Mouse (Mus musculus): ENCODE results near the gene Tpp2. TPM values are rescaled to one million over a fixed set of nuclear protein-coding genes. Genes with fewer than 3 reads are reported as not detected.

Tpp2 gene
- 76.3 to 85.7 TPM (median 84.9 TPM) in 4 replicates for total RNA-seq (2023)

DNA sequence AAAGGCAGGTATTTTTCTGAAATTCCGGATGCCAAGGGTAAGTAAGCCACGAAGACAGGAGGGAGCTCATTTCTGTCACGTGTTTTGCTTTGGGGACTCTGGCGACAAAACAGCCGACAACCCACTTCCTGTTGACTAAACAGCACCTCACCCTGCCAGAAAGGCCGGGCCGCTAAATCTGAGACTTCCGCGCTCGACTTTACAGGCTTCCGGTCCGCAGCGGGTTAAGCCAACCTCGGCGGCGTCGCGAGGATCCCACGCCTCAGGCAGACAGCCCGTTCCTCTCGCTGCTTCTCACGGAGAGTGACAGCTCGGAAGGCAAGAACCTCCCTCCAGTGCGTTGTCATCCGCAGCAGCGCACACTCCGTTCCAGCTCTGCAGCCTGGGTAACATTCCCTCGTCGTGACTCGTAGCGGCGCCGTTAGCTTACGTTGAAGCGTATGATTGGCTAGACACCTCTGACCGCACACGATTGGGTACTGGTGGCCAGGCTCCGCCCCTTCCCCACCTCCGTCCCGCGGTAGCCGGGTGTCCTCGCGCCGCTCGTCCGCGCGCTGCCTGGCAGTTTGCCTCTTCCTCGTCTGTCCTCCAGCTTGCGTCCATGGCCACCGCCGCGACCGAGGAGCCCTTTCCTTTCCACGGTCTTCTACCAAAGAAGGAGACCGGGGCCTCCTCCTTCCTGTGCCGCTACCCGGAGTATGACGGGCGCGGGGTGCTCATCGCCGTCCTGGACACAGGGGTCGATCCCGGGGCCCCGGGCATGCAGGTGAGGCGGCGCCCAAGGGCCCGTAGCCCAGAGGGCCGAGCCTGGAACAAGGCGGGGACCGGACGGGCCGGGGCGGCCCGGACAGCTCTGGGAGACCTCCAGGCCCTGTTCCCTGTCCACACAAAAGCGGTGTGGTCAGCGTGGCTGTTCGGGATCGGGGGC is at the start of gene Tpp2:
Gene Tpp2, plus strand, starts transcription at position 160 of the 928 bp plus-strand sequence.

GRCm38 (mm10) chr1:44019934-44020333 is 86.5 kb downstream of the Tpp2 start, which contains the start of gene Mettl21c:
Mettl21c (minus strand) TSS chr1:44020034.

Other genes with a start within 250 kb of the Tpp2 start
- not detected in 4 replicates for gene 1500015O10Rik, start 203.0 kb upstream of the Tpp2 start, total RNA-seq (2023)
- 11.3 to 18.1 TPM (median 12.3 TPM) in 4 replicates for gene Uxs1, start 105.8 kb upstream of the Tpp2 start, total RNA-seq (2023)
- not detected in 4 replicates for gene Mettl21c, start 86.4 kb downstream of the Tpp2 start, total RNA-seq (2023)
- 0.09 to 0.26 TPM (median 0.20 TPM) in 4 replicates for gene Gm8251, start 128.3 kb downstream of the Tpp2 start, total RNA-seq (2023)
- gene Tex30, start 168.8 kb downstream of the Tpp2 start, total RNA-seq (2023) = 36.9 to 45.6 TPM (median 40.0 TPM) in 4 replicates
- 2.8 to 4.2 TPM (median 3.4 TPM) in 4 replicates for gene Kdelc1, start 185.2 kb downstream of the Tpp2 start, total RNA-seq (2023)
- gene Bivm, start 185.3 kb downstream of the Tpp2 start, total RNA-seq (2023) = 2.6 to 6.0 TPM (median 4.6 TPM) in 4 replicates
- 24.3 to 29.5 TPM (median 25.1 TPM) in 4 replicates for gene Ercc5, start 214.1 kb downstream of the Tpp2 start, total RNA-seq (2023)